Mouse (Mus musculus) adrenal gland, postnatal 36 days (tissue): ENCODE data around the gene Accs. TPM values are rescaled to one million over a fixed set of nuclear protein-coding genes. Genes with fewer than 3 reads are reported as not detected.

Source experiments
- DNase-seq, 2 experiments: peaks; one replicate each; pipeline ENCODE4 v3.0.0; 2021; ENCODE audit warnings: mixed read lengths in 1 of 2
- total RNA-seq, 2 experiments: library from RNA; stranded (reverse); gene quantifications; 2 replicates each; pipeline ENCODE4 v1.2.3; 2021

Gene Accs
- total RNA-seq, 2 experiments from 2014 or later: 7.1 to 10.7 TPM

- DNase-seq: no peak
These were observed 9.1 kb upstream of the Accs start for GRCm38 (mm10) chr2:93858845-93859244.

- DNase-seq: no peak
These were observed 1.6 kb upstream of the Accs start for GRCm38 (mm10) chr2:93851303-93851702.

GRCm38 (mm10) chr2:93850317-93850944, 688 bp upstream of the Accs start:
- DNase-seq: no peak

- DNase-seq: no peak
These were observed 8.4 kb downstream of the Accs start for GRCm38 (mm10) chr2:93841349-93841748.

GRCm38 (mm10) chr2:93840109-93840508, 9.6 kb downstream of the Accs start:
- DNase-seq: no peak

- DNase-seq: no peak
These were observed 10.8 kb downstream of the Accs start for GRCm38 (mm10) chr2:93838931-93839330.

- no peak for DNase-seq
These were observed 13.4 kb downstream of the Accs start for GRCm38 (mm10) chr2:93836232-93836785.

GRCm38 (mm10) chr2:93835596-93835995, 14.1 kb downstream of the Accs start:
- DNase-seq: no peak

- DNase-seq: peak; percentile 65 to 77
These were observed 26.2 kb downstream of the Accs start for GRCm38 (mm10) chr2:93823519-93823918.

- peak; percentile 92 to 93 for DNase-seq
These were observed 27.5 kb downstream of the Accs start, which contains the start of gene Ext2 for GRCm38 (mm10) chr2:93822045-93822749. Gene Ext2 (minus strand): TSS chr2:93822568.

GRCm38 (mm10) chr2:93817791-93818190, 32.0 kb downstream of the Accs start:
- DNase-seq: no peak

- DNase-seq: no peak
These were observed 36.4 kb downstream of the Accs start for GRCm38 (mm10) chr2:93813343-93813742.

- peak; percentile 68 to 72 for DNase-seq
These were observed 37.9 kb downstream of the Accs start for GRCm38 (mm10) chr2:93811812-93812211.

- peak; percentile 58 to 60 for DNase-seq
These were observed 39.8 kb downstream of the Accs start for GRCm38 (mm10) chr2:93809931-93810330.

- no peak for DNase-seq
These were observed 41.7 kb downstream of the Accs start for GRCm38 (mm10) chr2:93808071-93808470.

GRCm38 (mm10) chr2:93807440-93807839, 42.3 kb downstream of the Accs start:
- DNase-seq: no peak

GRCm38 (mm10) chr2:93806487-93807201, 43.1 kb downstream of the Accs start:
- no peak for DNase-seq

GRCm38 (mm10) chr2:93805523-93805922, 44.2 kb downstream of the Accs start:
- DNase-seq: no peak

GRCm38 (mm10) chr2:93805066-93805465, 44.7 kb downstream of the Accs start:
- no peak for DNase-seq

GRCm38 (mm10) chr2:93802947-93803346, 46.8 kb downstream of the Accs start:
- no peak for DNase-seq

- DNase-seq: no peak
These were observed 48.6 kb downstream of the Accs start for GRCm38 (mm10) chr2:93801097-93801496.

GRCm38 (mm10) chr2:93797162-93797795, 52.5 kb downstream of the Accs start:
- DNase-seq: no peak
